Mouse (Mus musculus) cerebellum, postnatal 25 days (tissue): Measurements from ENCODE around the gene Brinp1.

Experiments used
- DNase-seq, 2 experiments: peaks; one replicate each; pipeline ENCODE4 v3.0.0; 2021; ENCODE audit warnings: mixed read lengths in 2 of 2

Brinp1 gene

GRCm38 (mm10) chr4:68813997-68814396 is 140.2 kb downstream of the Brinp1 start:
- DNase-seq: peak in 1 of 2 experiments; percentile 25

GRCm38 (mm10) chr4:68806502-68806901 is 147.7 kb downstream of the Brinp1 start:
- DNase-seq: no peak

- no peak for DNase-seq
Observed at GRCm38 (mm10) chr4:68801923-68802855, 152.0 kb downstream of the Brinp1 start.

GRCm38 (mm10) chr4:68790003-68790402 is 164.2 kb downstream of the Brinp1 start:
- no peak for DNase-seq

- no peak for DNase-seq
Observed at GRCm38 (mm10) chr4:68788477-68788999, 165.7 kb downstream of the Brinp1 start.

GRCm38 (mm10) chr4:68787642-68788041 is 166.6 kb downstream of the Brinp1 start:
- no peak for DNase-seq

DNA sequence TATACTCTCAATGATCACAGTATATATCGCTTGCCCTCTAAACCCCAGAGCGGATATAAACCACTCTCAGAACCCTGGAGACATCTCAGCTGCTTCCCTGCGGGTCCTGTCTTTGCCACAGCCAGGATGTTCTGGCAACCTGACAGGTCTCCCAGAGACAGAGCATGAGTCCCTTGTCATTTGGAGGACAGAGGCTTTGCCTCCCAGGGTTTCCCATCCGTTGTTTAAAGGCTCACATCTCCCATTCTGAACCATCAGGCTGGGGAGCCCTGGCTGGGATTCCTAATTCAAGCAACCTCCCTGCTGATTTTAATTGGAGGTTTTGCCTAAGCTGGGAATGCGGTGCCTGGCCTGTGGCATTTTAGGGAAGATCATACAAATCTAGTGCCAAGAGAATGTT is 185.9 kb downstream of the Brinp1 start:
- DNase-seq: peak; percentile 85

DNA sequence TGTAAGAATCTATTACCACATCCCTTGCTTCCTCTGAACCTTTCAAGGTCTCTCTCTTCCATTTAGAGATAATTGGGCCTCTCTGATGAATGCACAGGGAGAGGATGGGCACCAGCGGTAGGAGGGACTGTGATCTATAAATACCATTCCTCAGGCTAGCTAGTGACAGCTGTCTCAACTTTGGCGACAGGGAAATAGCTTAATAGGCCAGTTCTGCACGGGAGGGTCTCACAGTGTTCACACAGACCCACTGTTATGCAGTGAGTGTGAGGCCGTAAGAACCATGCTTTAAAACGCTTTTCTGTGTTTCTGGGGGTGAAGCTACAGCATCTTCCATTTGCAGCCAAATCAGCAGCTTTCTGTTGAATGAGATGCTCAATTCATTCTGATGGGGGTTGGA is 186.8 kb downstream of the Brinp1 start:
- DNase-seq: peak in 1 of 2 experiments; percentile 24

DNA sequence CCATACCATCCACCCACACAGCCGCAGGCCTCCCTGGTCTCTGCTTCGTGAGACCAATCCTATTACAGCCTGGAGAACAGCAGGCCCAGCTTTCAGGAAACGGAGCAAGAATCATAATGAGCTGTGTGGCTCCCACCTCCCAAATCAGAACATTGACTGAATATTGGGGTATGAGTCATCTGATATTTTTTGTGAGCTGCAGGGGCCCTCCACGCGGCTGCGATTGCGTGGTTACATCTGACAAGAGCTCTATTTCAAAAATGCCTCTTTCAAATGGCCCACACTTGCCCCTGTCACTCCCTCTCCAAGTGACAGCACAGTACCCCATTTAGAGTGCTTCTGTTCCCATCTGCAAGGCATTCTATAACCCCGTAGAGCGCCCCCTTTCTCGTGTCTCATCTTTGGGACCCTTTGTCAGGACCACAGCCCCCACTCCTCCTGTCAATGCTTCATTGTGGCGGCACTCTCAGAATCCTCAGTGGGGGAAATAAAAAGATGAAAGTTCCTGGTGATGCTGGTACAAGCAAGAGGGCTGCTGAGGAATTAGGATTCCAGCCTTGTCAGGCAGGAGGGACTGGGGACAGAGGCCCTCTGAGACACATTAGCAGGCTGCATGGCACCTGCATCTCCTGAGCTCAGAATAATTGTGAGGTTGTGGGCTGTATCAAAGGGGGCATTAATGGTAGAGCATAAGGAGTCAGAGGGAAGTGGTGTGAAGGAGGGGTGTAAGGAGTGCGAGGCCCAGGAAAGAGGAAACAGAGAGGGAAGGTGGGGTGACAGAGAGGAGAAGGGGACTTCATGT is 188.2 kb downstream of the Brinp1 start:
- no peak for DNase-seq

- DNase-seq: no peak
Observed at GRCm38 (mm10) chr4:68764937-68765336, 189.3 kb downstream of the Brinp1 start.

DNA sequence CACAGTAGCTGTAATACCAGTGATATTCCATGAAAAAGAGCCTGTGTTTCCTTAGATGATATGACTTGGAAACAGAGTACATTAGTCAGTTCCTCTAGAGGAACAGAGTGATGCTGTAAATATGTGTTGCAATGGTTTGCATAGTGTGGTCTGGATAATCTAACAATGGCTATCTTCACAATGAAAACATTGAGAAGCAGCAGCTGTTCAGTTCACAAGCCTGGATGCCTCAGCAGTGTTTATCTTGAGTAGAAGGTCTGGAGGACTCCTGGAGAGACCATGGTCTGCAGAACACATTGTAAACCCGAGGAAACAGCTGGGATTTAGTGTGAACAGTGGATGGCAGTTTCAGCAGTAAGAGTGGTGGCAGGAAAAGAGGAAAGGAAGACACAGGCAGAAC is 233.2 kb downstream of the Brinp1 start:
- DNase-seq: no peak
